Mouse (Mus musculus): ENCODE results near the gene Ccdc96. TPM values are rescaled to one million over a fixed set of nuclear protein-coding genes. Genes with fewer than 3 reads are reported as not detected.
A peak's percentile ranks its signal among the peaks of the same experiment; 100 is the strongest.

The Ccdc96 gene
- polyA plus RNA-seq, 1 experiment from 2014 or later, result 2.8 TPM

GRCm38 (mm10) chr5:36464709-36465661 is 19.4 kb upstream of the Ccdc96 start, which contains the start of gene Grpel1:
Gene Grpel1, plus strand, starts transcription at chr5:36464998.
- Histone ChIP-seq H3K4me3 (ENCODE audit: low read depth, low read length) (peak within 1 kb of the TSS; percentile 96), H3K27ac (ENCODE audit: low read depth, low read length) (peak within 1 kb of the TSS; percentile 76), H3K27me3 (ENCODE audit: control insufficient read depth, insufficient read depth, low read length) (no peaks in the 10 kb centered on the region), H3K9ac (replicated peaks; ENCODE audit: low read depth, low read length) (peak within 1 kb of the TSS; percentile 72), H3K36me3 (ENCODE audit: control insufficient read depth, insufficient read depth, low read length) (0 out of 2 replicates have a peak, but pooled peaks cover 3% of the 10 kb centered on the region), H3K4me2 (ENCODE audit: low read depth, low read length) (peak within 1 kb of the TSS; percentile 71), H3K4me1 (ENCODE audit: control insufficient read depth, insufficient read depth, low read length) (peaks cover 10% of the 10 kb centered on the region), H3K9me3 (ENCODE audit: control insufficient read depth, low read length) (no peaks in the 10 kb centered on the region)
- WGBS, result under 1% methylated on average over 68 of the region's 68 CpGs
- ATAC-seq (ENCODE audit: low read depth), result peak; percentile 96

- ATAC-seq (ENCODE audit: low read depth), result no peak
These were observed 18.5 kb upstream of the Ccdc96 start for GRCm38 (mm10) chr5:36465889-36466288.

GRCm38 (mm10) chr5:36471206-36471605 is 13.2 kb upstream of the Ccdc96 start:
- Histone ChIP-seq H3K9ac (replicated peaks; ENCODE audit: low read depth, low read length) (no peak overlapping the region), H3K9me3 (ENCODE audit: control insufficient read depth, low read length) (no peaks in the 10 kb centered on the region), H3K27me3 (ENCODE audit: control insufficient read depth, insufficient read depth, low read length) (no peaks in the 10 kb centered on the region), H3K4me3 (ENCODE audit: low read depth, low read length) (no peak overlapping the region), H3K36me3 (ENCODE audit: control insufficient read depth, insufficient read depth, low read length) (peaks cover 25% of the 10 kb centered on the region), H3K4me1 (ENCODE audit: control insufficient read depth, insufficient read depth, low read length) (peaks cover 2% of the 10 kb centered on the region), H3K4me2 (ENCODE audit: low read depth, low read length) (no peak overlapping the region), H3K27ac (ENCODE audit: low read depth, low read length) (no peak overlapping the region)
- 95% methylated on average over 8 of the region's 8 CpGs for whole genome bisulfite sequencing
- ATAC-seq (ENCODE audit: low read depth), result no peak

More at GRCm38 (mm10) chr5:36465889-36466288, 18.5 kb upstream of the Ccdc96 start:
- Histone ChIP-seq H3K27me3 (ENCODE audit: control insufficient read depth, insufficient read depth, low read length) (no peaks in the 10 kb centered on the region), H3K27ac (ENCODE audit: low read depth, low read length) (no peak overlapping the region), H3K4me3 (ENCODE audit: low read depth, low read length) (peak overlapping the region; percentile 96), H3K36me3 (ENCODE audit: control insufficient read depth, insufficient read depth, low read length) (peaks cover 3% of the 10 kb centered on the region; the same call in 1 of the 2 replicates), H3K4me2 (ENCODE audit: low read depth, low read length) (peak overlapping the region; percentile 71), H3K4me1 (ENCODE audit: control insufficient read depth, insufficient read depth, low read length) (peaks cover 10% of the 10 kb centered on the region), H3K9ac (replicated peaks; ENCODE audit: low read depth, low read length) (peak overlapping the region; percentile 72; the same call in 1 of the 2 replicates), H3K9me3 (ENCODE audit: control insufficient read depth, low read length) (no peaks in the 10 kb centered on the region)
- WGBS, result 38% methylated on average over 8 of the region's 8 CpGs

- ATAC-seq (ENCODE audit: low read depth), result no peak
- Histone ChIP-seq H3K27ac (ENCODE audit: low read depth, low read length) (no peak overlapping the region), H3K9ac (replicated peaks; ENCODE audit: low read depth, low read length) (no peak overlapping the region), H3K9me3 (ENCODE audit: control insufficient read depth, low read length) (no peaks in the 10 kb centered on the region), H3K4me2 (ENCODE audit: low read depth, low read length) (no peak overlapping the region), H3K36me3 (ENCODE audit: control insufficient read depth, insufficient read depth, low read length) (peaks cover 25% of the 10 kb centered on the region), H3K27me3 (ENCODE audit: control insufficient read depth, insufficient read depth, low read length) (no peaks in the 10 kb centered on the region), H3K4me3 (ENCODE audit: low read depth, low read length) (no peak overlapping the region), H3K4me1 (ENCODE audit: control insufficient read depth, insufficient read depth, low read length) (no peaks in the 10 kb centered on the region)
- 90% methylated on average over 4 of the region's 4 CpGs for WGBS
These were observed 11.3 kb upstream of the Ccdc96 start for GRCm38 (mm10) chr5:36472876-36473655.

GRCm38 (mm10) chr5:36474283-36474682 is 10.1 kb upstream of the Ccdc96 start:
- H3K9me3 ChIP-seq (ENCODE audit: control insufficient read depth, low read length), result no peaks in the 10 kb centered on the region
- no peak for ATAC-seq (ENCODE audit: low read depth)
- 89% methylated on average over 5 of the region's 5 CpGs for WGBS
- no peak overlapping the region for H3K27ac ChIP-seq (ENCODE audit: low read depth, low read length)
- H3K4me1 ChIP-seq (ENCODE audit: control insufficient read depth, insufficient read depth, low read length), result no peaks in the 10 kb centered on the region
- H3K27me3 ChIP-seq (ENCODE audit: control insufficient read depth, insufficient read depth, low read length), result no peaks in the 10 kb centered on the region
- H3K4me3 ChIP-seq (ENCODE audit: low read depth, low read length), result no peak overlapping the region
- no peak overlapping the region for H3K9ac ChIP-seq (replicated peaks; ENCODE audit: low read depth, low read length)
- no peak overlapping the region for H3K4me2 ChIP-seq (ENCODE audit: low read depth, low read length)
- H3K36me3 ChIP-seq (ENCODE audit: control insufficient read depth, insufficient read depth, low read length), result peaks cover 25% of the 10 kb centered on the region

- Histone ChIP-seq H3K9ac (replicated peaks; ENCODE audit: low read depth, low read length) (no peak overlapping the region), H3K36me3 (ENCODE audit: control insufficient read depth, insufficient read depth, low read length) (peaks cover 6% of the 10 kb centered on the region), H3K4me1 (ENCODE audit: control insufficient read depth, insufficient read depth, low read length) (peaks cover 13% of the 10 kb centered on the region), H3K4me3 (ENCODE audit: low read depth, low read length) (no peak overlapping the region), H3K9me3 (ENCODE audit: control insufficient read depth, low read length) (no peaks in the 10 kb centered on the region), H3K27ac (ENCODE audit: low read depth, low read length) (no peak overlapping the region), H3K27me3 (ENCODE audit: control insufficient read depth, insufficient read depth, low read length) (no peaks in the 10 kb centered on the region), H3K4me2 (ENCODE audit: low read depth, low read length) (no peak overlapping the region)
- WGBS, result 91% methylated on average over 3 of the region's 3 CpGs
- no peak for ATAC-seq (ENCODE audit: low read depth)
These were observed 6.9 kb upstream of the Ccdc96 start for GRCm38 (mm10) chr5:36477486-36477885.

GRCm38 (mm10) chr5:36478540-36479420 is 5.6 kb upstream of the Ccdc96 start:
- H3K4me1 ChIP-seq (ENCODE audit: control insufficient read depth, insufficient read depth, low read length), result peaks cover 22% of the 10 kb centered on the region
- no peak overlapping the region for H3K4me3 ChIP-seq (ENCODE audit: low read depth, low read length)
- H3K27me3 ChIP-seq (ENCODE audit: control insufficient read depth, insufficient read depth, low read length), result no peaks in the 10 kb centered on the region
- no peak overlapping the region for H3K9ac ChIP-seq (replicated peaks; ENCODE audit: low read depth, low read length)
- H3K9me3 ChIP-seq (ENCODE audit: control insufficient read depth, low read length), result no peaks in the 10 kb centered on the region
- 92% methylated on average over 6 of the region's 6 CpGs for WGBS
- H3K27ac ChIP-seq (ENCODE audit: low read depth, low read length), result no peak overlapping the region
- H3K4me2 ChIP-seq (ENCODE audit: low read depth, low read length), result no peak overlapping the region
- ATAC-seq (ENCODE audit: low read depth), result no peak
- no peaks in the 10 kb centered on the region for H3K36me3 ChIP-seq (ENCODE audit: control insufficient read depth, insufficient read depth, low read length)

- no peak overlapping the region for H3K9ac ChIP-seq (replicated peaks; ENCODE audit: low read depth, low read length)
- no peak for ATAC-seq (ENCODE audit: low read depth)
These were observed 4.7 kb upstream of the Ccdc96 start for GRCm38 (mm10) chr5:36479735-36480134.

More at GRCm38 (mm10) chr5:36479735-36480134, 4.7 kb upstream of the Ccdc96 start:
- H3K27ac ChIP-seq (ENCODE audit: low read depth, low read length), result no peak overlapping the region
- no peak overlapping the region for H3K4me2 ChIP-seq (ENCODE audit: low read depth, low read length)
- H3K4me1 ChIP-seq (ENCODE audit: control insufficient read depth, insufficient read depth, low read length), result peaks cover 22% of the 10 kb centered on the region
- H3K36me3 ChIP-seq (ENCODE audit: control insufficient read depth, insufficient read depth, low read length), result no peaks in the 10 kb centered on the region
- H3K4me3 ChIP-seq (ENCODE audit: low read depth, low read length), result no peak overlapping the region
- no peaks in the 10 kb centered on the region for H3K9me3 ChIP-seq (ENCODE audit: control insufficient read depth, low read length)
- 73% methylated on average over 2 of the region's 2 CpGs for WGBS
- no peaks in the 10 kb centered on the region for H3K27me3 ChIP-seq (ENCODE audit: control insufficient read depth, insufficient read depth, low read length)

Measured in neural tube, embryonic 14.5 days (tissue).